Comparison of ENCODE assay signal across 7 mouse cellular contexts in the genomic region with DNA sequence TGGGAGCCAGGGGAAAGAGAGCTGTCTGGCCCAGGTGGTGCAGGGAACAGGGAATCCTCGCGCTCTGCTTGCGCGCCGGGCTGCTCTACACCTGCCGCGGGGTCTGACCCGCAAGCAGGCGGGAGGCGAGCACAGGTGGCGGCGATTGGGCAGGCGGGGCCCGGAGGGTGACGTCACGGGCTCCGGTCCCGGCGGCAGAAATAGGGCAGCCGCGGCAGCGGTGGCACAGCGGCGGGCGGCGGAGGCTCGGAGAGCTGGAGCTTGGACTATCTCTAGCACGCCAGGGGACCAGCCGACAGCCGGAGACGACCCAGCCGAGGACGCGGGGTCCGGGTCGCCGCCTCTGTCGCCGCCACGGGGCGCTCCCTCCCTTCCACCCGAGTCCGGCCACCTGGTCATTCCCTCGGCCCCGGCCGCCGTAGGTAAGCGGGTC. TPM values are rescaled to one million over a fixed set of nuclear protein-coding genes. Genes with fewer than 3 reads are reported as not detected.
DNase-seq lines count a peak whose midpoint lies in the region; ATAC-seq and TF ChIP-seq lines count a peak whose summit lies in the region.

A gene (plus strand): TSS at position 174 of the 433 bp plus-strand sequence.

- no peaks in the 10 kb centered on the region for H3K9me3 ChIP-seq in forebrain, embryonic 16.5 days (ENCODE audit: control insufficient read depth, low read length)
- H3K9me3 ChIP-seq in intestine, embryonic 16.5 days (ENCODE audit: control insufficient read depth, low read length): no peaks in the 10 kb centered on the region
- H3K9me3 ChIP-seq in limb, embryonic 10.5 days (replicated peaks): no peaks in the 10 kb centered on the region
- H3K9me3 ChIP-seq in midbrain, embryonic 13.5 days: no peaks in the 10 kb centered on the region

- H3K27ac ChIP-seq in brown adipose tissue, adult 24 weeks (replicated peaks; ENCODE audit: low read depth, low read length): no peak within 1 kb of the TSS
- no peak within 1 kb of the TSS for H3K27ac ChIP-seq in forebrain, embryonic 16.5 days (ENCODE audit: low read length)
- no peak within 1 kb of the TSS for H3K27ac ChIP-seq in intestine, embryonic 16.5 days (ENCODE audit: low read length)
- peak within 1 kb of the TSS; percentile 2; the same call in 1 of the 2 replicates for H3K27ac ChIP-seq in limb, embryonic 10.5 days
- no peak within 1 kb of the TSS for H3K27ac ChIP-seq in midbrain, embryonic 13.5 days
- H3K27ac ChIP-seq in thymus, adult 2 months (ENCODE audit: control insufficient read depth, insufficient read depth, low read length): no peak within 1 kb of the TSS

- H3K4me2 ChIP-seq in forebrain, embryonic 16.5 days (ENCODE audit: low read length): peak within 1 kb of the TSS; percentile 100
- H3K4me2 ChIP-seq in intestine, embryonic 16.5 days (ENCODE audit: low read depth, low read length): peak within 1 kb of the TSS; percentile 98
- peak within 1 kb of the TSS; percentile 91 for H3K4me2 ChIP-seq in midbrain, embryonic 13.5 days (replicated peaks)

- H3K36me3 ChIP-seq in forebrain, embryonic 16.5 days (ENCODE audit: control insufficient read depth, insufficient read depth): no peaks in the 10 kb centered on the region
- H3K36me3 ChIP-seq in intestine, embryonic 16.5 days (ENCODE audit: control insufficient read depth, insufficient read depth, low read length): no peaks in the 10 kb centered on the region
- no peaks in the 10 kb centered on the region for H3K36me3 ChIP-seq in limb, embryonic 10.5 days
- H3K36me3 ChIP-seq in midbrain, embryonic 13.5 days: no peaks in the 10 kb centered on the region
- no peaks in the 10 kb centered on the region for H3K36me3 ChIP-seq in thymus, adult 2 months (ENCODE audit: control insufficient read depth, insufficient read depth, low read length)

- H3K4me3 ChIP-seq in brown adipose tissue, adult 24 weeks (ENCODE audit: insufficient read depth, low read depth, low read length): peak within 1 kb of the TSS; percentile 29; the same call in 1 of the 2 replicates
- peak within 1 kb of the TSS; percentile 67 for H3K4me3 ChIP-seq in forebrain, embryonic 16.5 days (replicated peaks; ENCODE audit: low read length)
- peak within 1 kb of the TSS; percentile 63 for H3K4me3 ChIP-seq in intestine, embryonic 16.5 days (ENCODE audit: low read length)
- H3K4me3 ChIP-seq in limb, embryonic 10.5 days: peak within 1 kb of the TSS; percentile 59
- peak within 1 kb of the TSS; percentile 53 for H3K4me3 ChIP-seq in midbrain, embryonic 13.5 days (replicated peaks)
- H3K4me3 ChIP-seq in thymus, adult 2 months (ENCODE audit: control insufficient read depth, insufficient read depth, low read length): peak within 1 kb of the TSS; percentile 20

- peak; percentile 10 for DNase-seq in T-cell, adult 2 months (ENCODE audit: low spot score)
- peak; percentile 65 for DNase-seq in limb, embryonic 10.5 days (ENCODE audit: low spot score)
- peak; percentile 55 for DNase-seq in thymus, adult 2 months

- TF ChIP-seq CTCF in thymus, adult 2 months (IDR thresholded peaks at IDR 0.05; ENCODE audit: borderline replicate concordance, control insufficient read depth, extremely low read depth, insufficient read depth, low read length, poor library complexity): no peak

- no peak for TF ChIP-seq POLR2A in thymus, adult 2 months (IDR thresholded peaks at IDR 0.05; ENCODE audit: control insufficient read depth, extremely low read depth, insufficient read depth, low read length, poor library complexity)

- H3K4me1 ChIP-seq in brown adipose tissue, adult 24 weeks (ENCODE audit: control insufficient read depth, insufficient read depth, insufficient read length, low read length): no peaks in the 10 kb centered on the region
- peaks cover 19% of the 10 kb centered on the region for H3K4me1 ChIP-seq in forebrain, embryonic 16.5 days (replicated peaks; ENCODE audit: control insufficient read depth, insufficient read depth, low read length)
- H3K4me1 ChIP-seq in intestine, embryonic 16.5 days (ENCODE audit: control insufficient read depth, insufficient read depth, low read length): peaks cover 10% of the 10 kb centered on the region
- peaks cover 20% of the 10 kb centered on the region for H3K4me1 ChIP-seq in limb, embryonic 10.5 days
- H3K4me1 ChIP-seq in midbrain, embryonic 13.5 days (replicated peaks): peaks cover 17% of the 10 kb centered on the region
- peaks cover 6% of the 10 kb centered on the region for H3K4me1 ChIP-seq in thymus, adult 2 months (replicated peaks; ENCODE audit: control insufficient read depth, insufficient read depth, low read length)

- H3K9ac ChIP-seq in forebrain, embryonic 16.5 days (replicated peaks; ENCODE audit: low read depth, low read length): peak within 1 kb of the TSS; percentile 69
- H3K9ac ChIP-seq in intestine, embryonic 16.5 days (ENCODE audit: low read depth, low read length): peak within 1 kb of the TSS; percentile 65
- H3K9ac ChIP-seq in midbrain, embryonic 13.5 days (replicated peaks): peak within 1 kb of the TSS; percentile 70

- ATAC-seq in forebrain, embryonic 16.5 days: peak; percentile 57
- peak; percentile 73 for ATAC-seq in intestine, embryonic 16.5 days
- ATAC-seq in midbrain, embryonic 13.5 days: peak; percentile 75

- WGBS in forebrain, embryonic 16.5 days: under 1% methylated on average over 39 of the region's 48 CpGs
- 0% methylated on average over 47 of the region's 48 CpGs for WGBS in intestine, embryonic 16.5 days
- under 1% methylated on average over 47 of the region's 48 CpGs for WGBS in limb, embryonic 10.5 days
- WGBS in midbrain, embryonic 13.5 days: under 1% methylated on average over 43 of the region's 48 CpGs
- WGBS in thymus, adult 2 months: under 1% methylated on average over 46 of the region's 48 CpGs

- peaks cover 31% of the 10 kb centered on the region for H3K27me3 ChIP-seq in forebrain, embryonic 16.5 days (replicated peaks; ENCODE audit: control insufficient read depth, insufficient read depth, low read length)
- H3K27me3 ChIP-seq in intestine, embryonic 16.5 days (replicated peaks; ENCODE audit: control insufficient read depth, insufficient read depth, low read length): peaks cover 37% of the 10 kb centered on the region
- peaks cover 87% of the 10 kb centered on the region for H3K27me3 ChIP-seq in limb, embryonic 10.5 days (ENCODE audit: low read depth, poor library complexity, severe bottlenecking)
- peaks cover 61% of the 10 kb centered on the region for H3K27me3 ChIP-seq in midbrain, embryonic 13.5 days
- H3K27me3 ChIP-seq in thymus, adult 2 months (ENCODE audit: control insufficient read depth, insufficient read depth, low read length): peaks cover 15% of the 10 kb centered on the region; the same call in 1 of the 2 replicates

RNA-seq across cellular contexts. Expression of the gene that starts here (rescaled TPM):
- polyA plus RNA-seq in brown adipose tissue, adult 24 weeks (2012; ENCODE audit: insufficient read depth, insufficient read length, missing spikeins): not detected in 2 replicates
- polyA plus RNA-seq in forebrain, embryonic 16.5 days (2015; fragmentation: Nextera tagmentation; extraction: Ambion mirVana): 5.0 and 6.4 TPM in 2 replicates
- 5.4 and 6.1 TPM in 2 replicates for polyA plus RNA-seq in intestine, embryonic 16.5 days (2015; fragmentation: Nextera tagmentation; extraction: Ambion mirVana)
- 0.13 TPM in 1 of 2 replicates, not detected in the other for polyA plus RNA-seq in limb, embryonic 10.5 days (2016; fragmentation: Nextera tagmentation; extraction: Ambion mirVana)
- 5.1 TPM in 2 replicates for polyA plus RNA-seq in midbrain, embryonic 13.5 days (2015; fragmentation: Nextera tagmentation; extraction: Ambion mirVana)
- 0.18 TPM in 2 replicates for polyA plus RNA-seq in thymus, adult 2 months (2012; rRNA removed)

Comparison
In these comparisons a context has a peak if more than half of its experiments do, and no peak if none do; other contexts are left out.
1. Peak in DNase-seq, H3K4me3 ChIP-seq and H3K27ac ChIP-seq in limb, embryonic 10.5 days; RNA of the gene not detected or under 1 TPM.
2. Peak in DNase-seq and H3K4me3 ChIP-seq in thymus, adult 2 months; RNA of the gene not detected or under 1 TPM.
3. DNase-seq: peak in every context shown above with its lines; median percentile 65 in limb, embryonic 10.5 days; 55 in thymus, adult 2 months; 10 in T-cell, adult 2 months.